Mouse (Mus musculus) adipocyte (in vitro differentiated cells): ENCODE results near the gene Kdelc2.

Experiments used
- DNase-seq: peaks from one replicate; pipeline ENCODE4 v3.0.0-alpha.2; 2016; ENCODE audit warnings: low spot score

Kdelc2 gene

DNA sequence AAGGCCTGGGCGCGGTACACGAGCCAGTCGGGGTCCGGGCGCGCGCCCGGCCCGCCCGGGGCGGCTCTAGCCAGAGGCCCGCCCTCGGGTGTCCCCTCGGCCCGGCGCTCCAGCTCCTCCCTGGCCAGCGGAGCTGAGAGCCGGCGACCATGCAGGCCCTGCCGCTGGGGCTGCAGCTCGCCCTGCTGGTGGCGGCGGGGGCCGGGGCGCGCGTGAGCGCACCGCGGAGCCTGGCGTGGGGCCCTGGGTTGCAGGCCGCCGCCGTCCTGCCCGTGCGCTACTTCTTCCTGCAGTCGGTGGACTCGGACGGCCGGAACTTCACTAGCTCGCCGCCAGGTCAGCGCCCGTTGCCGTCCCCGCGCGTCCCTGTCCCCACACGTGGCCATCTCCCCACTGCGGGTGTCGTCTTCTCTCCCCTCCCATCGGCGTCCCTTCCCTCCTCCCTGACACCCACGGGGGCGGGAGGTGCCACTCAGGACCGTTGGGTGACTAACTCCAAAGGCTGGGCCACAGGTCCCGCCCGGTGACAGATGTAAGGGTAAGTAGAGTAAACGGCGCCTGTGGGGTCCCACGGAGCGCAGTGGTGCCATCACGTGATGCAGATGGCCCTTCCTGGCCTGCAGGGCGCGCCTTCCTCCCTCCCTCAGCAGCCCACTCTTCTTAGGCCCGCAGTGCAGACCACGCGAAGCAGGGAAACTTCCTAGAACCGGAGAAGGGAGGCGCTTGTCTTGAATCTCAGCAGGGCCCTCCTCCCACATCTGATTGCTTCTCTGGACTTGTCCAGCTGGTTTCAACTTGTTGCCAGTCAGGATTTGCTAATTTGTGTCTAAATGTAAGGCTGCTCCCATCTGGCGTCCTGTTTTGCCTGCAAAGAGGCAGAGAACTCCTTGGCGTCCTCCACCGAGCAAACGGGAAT, at the start of gene Kdelc2:
TSS of gene Kdelc2 (plus strand) at position 75 of the 916 bp plus-strand sequence.
- peak; percentile 95 for DNase-seq

DNA sequence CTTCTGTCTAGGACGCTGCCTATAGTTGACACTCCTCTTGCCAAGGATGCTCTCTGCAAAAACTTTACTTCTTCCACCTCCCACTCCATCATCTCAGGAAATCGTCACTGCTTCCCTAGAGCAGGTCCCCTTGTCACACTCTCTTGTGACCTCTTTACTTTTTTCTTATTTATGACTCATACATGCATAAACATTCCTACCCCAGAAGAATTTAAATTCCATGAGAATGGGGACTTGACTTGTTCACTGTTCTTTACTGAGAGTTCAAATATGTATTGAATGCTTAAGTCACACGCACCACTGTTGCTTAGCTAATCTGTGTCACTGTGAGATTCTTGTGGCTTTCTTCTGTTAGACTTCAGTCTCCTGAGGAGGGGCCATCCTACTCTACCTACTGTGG, 48.7 kb upstream of the Kdelc2 start:
- DNase-seq = no peak

DNA sequence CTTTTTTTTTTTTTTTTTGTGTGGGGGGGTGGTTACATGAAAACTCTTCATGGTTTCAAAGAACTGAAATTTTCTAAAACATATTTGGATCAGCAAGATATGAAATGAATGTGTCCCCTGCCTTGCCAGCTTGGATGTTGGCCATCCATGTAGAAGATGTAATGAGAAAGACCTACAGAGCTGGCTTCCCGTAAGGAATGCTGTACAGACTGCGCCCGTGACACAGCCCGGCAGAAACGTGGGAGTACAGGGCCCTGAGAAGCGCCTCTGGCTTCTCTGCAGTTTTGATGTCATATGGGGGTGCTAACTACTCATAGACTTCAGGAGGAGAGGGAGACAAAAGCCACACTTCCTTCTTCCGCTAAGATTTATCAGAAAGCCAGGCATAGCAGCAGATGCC, 44.2 kb upstream of the Kdelc2 start:
- DNase-seq = no peak

DNA sequence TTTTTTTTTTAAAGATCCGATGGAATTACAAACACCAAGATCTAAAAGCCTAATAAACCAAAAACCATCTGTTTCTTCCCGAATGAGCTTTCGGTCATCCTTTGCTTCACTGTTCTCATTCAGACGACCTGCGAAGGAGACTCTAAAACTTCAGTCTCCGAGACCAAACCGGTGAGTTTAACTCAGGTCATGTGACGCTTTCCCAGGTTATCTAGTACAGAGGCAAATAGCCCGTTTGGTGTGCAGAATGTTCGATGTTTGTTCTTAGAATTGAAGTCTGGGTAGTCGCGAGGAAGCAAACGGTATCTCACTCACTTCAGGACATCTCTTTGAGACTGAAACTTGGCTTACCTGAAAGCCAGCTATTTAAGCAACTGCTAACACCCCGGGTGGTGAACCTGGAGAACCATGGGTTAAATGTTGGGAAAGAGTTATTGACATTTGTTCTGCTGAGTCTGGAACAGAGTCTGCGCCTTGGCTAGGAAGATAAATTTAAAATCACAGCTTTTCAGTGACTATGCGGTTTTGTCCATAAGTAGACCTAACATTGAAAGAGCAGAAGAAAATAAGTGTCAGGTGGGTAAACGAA, 43.4 kb upstream of the Kdelc2 start:
- DNase-seq = no peak

DNA sequence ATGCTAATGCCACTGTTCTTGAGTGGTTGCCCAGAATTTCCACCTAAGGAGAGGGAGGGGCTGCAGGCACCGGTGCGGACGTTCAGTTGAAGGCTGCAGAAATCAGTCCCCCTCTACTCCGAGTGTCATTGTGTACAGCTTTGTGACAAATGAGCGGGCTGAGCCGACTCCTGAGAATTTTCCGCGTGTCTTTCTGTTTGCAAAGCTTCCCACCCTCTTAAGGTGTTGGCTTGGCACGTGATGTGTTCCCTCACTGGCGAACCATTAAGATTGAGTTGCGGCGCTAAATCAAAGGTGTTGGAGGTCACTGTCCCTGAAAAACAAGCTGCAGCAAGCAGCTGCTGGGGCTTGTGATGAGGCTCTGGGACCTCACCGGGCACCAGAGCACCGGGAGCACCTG, 42.9 kb upstream of the Kdelc2 start:
- DNase-seq = no peak

DNA sequence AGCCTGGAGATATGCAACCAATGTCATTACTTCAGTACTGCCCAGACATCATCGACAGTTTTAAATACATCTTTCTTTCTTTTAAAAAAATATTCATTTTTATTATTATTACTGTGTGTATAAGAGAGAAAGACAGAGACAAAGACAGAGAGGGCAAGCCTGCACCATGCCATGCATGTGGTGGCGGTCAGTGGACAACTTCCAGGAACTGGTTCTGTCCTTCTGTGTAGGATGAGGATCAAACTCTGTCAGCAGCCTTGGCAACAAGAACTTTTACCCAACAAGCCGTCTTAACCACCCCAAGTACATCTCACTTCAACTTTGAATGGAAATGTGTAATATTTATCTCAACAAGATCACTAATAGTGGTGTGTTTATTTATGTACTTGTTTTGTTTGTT, 41.8 kb upstream of the Kdelc2 start:
- no peak for DNase-seq

DNA sequence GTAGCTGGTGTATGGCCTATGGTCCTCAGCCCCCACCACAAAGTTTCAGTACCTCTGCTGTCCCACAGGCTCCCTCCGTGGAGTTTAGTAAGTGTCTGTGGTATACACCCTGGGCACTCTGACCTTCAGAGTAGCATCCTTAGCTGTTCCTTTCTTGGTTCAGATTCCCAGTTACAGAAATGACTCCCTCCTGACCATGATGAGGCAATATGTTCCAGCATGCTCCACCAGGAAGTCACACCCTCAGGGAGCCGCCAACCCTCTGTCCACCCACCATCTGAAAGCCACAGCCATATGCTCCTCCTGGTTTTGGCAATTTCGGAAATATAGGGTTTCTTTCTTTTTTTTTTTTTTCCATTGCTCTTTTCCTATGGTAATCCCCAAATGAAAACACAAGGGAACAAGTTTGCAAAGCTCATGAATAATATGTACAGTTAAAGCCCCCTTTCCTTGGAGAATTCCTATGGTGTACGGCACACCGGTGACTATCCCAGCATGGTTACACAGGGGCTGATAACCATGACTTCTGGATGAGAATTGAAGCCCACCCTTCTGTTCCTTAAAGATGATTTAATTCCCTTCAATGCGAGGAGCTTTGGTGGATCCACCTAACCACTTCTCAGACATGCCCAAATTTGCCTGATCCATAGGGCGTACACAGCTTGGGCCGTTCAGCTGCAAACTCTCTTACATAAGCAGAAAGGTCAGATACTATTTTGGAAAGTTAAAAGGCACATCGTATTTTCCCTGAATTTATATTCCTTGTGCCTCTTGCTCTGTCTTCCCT, 39.0 kb upstream of the Kdelc2 start:
- no peak for DNase-seq

DNA sequence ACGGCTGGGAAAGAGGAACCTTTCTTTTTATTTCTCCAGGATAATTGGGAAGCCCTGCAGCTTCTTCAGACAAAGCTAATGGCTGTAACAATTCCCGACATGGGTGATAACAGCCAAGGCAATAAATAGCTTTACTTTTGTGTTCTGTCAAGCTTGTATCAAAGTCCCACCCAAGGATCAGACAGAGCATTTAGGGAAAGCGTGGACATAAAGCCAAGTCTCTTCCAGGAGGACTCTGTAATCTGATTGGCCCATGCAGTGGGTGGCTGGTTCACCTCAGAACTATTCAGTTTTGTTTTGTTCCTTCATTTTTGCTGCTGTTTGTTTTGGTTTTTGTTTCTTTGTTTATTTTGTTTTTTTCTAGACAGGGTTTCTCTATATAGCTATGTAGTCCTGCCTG, 38.1 kb upstream of the Kdelc2 start:
- DNase-seq = no peak

DNA sequence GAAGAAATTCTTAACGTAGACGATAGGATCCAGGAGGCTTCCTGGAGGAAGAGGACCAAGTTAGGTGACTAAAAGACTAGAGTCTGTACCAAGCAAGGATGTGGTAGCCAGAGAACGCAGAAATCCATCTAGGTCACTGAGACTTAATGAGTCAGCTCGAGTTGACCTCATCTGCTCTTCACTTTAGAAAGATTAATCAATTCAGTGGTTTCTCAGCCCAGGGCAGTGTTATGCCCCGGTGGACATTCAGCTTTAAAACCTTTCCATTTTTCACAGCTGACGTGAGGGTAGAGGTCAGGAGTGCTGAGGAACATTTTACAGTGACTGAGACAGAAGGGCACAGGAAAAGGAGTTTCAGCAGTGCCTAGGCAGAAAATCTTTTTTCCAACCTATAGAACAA, 37.4 kb upstream of the Kdelc2 start:
- DNase-seq = no peak

DNA sequence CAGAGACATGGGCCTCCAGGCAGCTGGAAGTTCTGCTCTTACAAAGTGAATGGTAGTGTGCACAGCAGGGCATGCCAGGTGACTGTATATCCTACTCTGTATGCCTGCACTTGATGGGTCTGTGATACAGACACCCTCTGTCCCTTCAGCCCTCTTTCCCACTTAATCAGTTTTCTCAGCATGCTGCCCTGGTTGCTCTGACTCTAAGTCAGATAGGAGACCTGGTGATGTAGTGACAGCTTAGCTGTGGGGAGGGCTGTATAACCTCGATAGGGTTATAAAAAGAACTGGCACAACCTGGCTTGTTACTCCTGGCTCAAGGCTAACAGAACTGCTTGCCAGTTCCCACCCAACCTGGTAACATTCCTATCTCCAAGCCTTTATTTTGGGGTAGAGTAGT, 34.6 kb upstream of the Kdelc2 start:
- DNase-seq = no peak

DNA sequence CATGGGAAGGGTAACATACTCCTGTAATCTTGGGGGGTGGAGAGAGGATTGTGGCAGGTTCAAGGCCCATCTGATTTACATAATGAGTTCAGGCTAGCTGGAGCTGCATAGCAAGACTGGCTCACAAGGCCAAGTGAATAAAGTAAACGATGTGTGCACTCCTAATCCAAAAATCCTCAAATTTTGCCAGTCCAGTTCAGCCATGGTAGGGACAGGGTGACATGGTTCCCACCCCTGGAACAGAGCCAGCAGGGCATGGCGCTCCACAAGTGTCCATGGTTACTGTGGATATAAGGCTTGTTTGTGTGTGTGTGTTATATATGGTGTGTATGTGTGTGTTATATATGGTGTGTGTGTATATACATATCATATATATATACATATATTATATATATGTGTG, 33.5 kb upstream of the Kdelc2 start:
- no peak for DNase-seq

DNA sequence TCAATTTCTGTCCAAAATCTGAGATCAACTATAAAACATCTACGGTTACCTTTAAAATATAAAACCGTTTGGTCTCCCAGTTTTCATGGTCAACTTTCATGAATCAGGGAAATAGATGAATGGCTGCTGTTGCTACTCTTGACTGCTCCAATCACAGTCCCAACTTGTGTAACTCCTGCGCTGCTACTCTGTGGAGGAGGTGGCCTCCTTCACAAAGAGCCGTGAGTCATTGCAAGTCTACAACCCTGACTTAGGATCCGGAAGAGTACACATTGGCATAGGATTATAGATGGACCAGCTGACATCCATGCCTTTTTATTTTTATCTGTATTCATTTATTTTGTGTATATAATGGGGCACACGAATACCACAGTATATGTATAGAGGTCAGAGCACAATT, 31.9 kb upstream of the Kdelc2 start:
- DNase-seq = no peak

DNA sequence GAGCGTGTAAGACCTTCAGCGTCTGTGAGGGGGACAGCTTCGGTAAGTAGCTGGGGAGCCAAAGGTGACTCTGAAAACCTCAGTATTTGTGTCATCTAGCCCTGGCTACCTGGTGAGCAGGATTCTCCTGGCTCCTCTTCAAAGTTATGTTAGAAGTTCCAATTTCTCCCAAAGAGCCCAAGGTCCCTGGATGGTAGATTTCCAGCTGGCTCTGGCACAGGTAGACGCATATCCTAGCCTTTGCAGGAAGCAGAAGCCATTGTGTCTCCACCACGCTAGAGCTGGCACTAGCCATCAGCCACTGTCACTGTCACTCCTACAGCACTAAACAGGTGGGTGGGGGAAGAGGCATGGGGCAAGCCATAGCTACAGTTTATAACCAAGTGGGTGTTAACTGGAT, 30.7 kb upstream of the Kdelc2 start:
- DNase-seq = no peak

DNA sequence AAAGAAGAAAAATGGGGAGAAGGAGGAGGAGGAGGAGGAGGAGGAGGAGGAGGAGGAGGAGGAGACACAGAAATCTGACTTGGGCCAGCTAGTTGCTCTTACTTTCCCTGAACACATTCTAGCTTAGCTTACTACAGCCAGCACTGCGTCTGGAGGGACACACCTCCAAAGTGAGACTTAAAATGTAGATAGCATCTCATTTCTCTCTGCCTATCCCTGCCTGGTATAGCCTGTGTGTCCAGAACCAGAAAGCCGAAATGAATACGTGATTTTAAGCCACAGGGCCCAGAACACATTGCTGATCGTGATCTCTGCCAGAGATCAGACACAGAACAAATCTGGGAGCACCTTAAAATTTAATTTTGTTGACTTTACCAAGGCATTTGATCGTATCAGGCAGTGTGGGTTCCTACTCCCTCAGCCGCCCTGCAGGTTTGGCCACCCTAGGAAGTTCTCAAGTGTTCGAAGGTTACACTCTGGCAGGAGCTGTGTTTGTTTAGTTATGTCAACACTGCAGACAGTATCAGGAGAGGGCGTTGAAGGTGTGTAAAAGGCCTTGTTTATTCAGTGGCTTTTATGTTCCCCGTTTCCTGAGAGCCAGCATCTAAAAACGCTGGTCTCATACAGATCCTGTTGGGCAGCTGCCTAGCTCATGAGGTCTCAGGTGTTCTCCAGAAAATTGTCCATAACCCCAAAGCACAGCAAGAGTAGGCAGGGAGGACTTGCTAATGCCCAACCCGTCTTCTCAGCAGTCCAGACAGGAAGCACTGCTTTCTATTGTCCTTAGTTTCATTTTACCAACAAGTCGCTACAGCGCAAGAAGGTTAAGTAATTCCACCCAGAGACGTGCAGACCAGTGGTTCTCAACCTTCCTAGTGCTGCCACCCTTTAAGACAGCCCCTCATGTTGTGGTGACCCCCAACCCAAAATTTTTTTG, 27.3 kb upstream of the Kdelc2 start:
- DNase-seq = no peak

DNA sequence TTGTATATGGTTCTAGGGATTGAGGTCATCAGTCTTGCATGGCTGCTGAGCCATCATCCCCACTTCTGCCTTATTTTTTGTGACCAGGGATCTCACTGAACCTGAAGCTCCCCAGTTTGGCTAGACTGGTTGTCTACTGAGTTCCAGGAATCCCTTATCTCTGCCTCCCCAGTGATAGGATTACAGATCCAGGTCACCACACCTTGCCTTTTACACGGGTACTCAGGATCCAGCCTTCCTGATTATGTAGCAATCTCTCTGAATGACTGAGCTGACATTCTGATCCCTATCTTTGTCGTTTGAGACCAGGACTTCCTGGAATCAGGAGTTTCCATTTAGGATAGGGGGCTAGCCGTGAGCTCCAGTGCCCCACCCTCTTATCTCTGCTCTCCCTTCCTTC, 12.5 kb upstream of the Kdelc2 start:
- DNase-seq = no peak

DNA sequence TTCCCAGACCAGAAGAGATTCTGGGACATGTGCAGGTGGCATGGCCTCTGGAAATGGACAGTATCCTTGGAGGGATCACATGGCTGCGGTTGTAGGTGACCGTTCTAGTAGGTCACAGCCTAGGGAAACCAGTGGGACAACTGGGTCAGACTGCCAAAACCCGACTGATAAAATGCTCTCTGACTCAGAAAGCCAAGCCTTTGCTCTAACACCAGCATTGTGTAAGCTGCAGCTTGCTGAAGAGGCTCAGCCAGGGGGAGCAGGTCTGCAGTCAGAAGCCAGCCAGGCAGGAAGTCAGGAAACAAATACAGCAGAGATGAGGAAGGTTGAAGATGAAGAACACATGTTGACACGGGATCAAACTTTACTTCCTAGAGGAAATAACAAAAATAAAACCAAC, 7.9 kb upstream of the Kdelc2 start:
- DNase-seq = peak; percentile 69

DNA sequence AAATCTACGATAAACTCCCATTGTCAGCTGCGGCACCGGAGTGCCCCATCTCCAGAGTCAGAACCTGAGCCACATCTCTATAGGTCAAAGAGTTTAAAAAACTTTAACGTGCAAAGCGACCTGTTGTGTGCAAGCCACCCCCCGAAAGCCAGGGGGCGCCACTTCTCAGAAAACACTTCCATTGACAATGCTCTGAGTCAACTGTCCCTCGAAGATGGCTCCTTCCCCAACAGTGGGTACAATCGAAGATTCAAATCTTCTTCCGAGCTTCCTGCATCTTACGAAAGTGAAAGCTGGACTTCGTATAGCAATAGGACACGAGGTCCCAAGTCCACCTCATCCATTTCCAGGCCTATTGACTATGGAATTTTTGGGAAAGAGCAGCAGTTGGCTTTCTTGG, 7.0 kb upstream of the Kdelc2 start:
- no peak for DNase-seq

DNA sequence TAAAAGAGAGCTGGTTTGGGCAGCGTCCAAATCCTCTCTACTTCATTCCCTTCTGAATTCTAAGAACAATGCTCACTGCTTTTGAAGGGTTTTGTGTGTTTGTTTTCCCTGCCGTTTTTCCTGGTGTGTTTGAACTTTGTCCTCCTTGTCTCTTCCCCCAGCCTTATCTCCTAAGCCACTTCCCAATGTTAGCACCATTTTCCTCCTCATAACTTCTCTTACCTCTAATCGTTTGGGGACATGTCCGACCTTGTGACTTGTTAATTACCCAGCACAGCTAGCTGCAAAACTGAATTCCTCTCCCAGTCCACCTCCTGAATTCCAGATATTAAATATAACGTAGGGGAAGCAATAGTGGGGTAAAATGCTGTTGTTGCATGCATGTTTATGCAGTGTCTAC, 6.2 kb upstream of the Kdelc2 start:
- no peak for DNase-seq

DNA sequence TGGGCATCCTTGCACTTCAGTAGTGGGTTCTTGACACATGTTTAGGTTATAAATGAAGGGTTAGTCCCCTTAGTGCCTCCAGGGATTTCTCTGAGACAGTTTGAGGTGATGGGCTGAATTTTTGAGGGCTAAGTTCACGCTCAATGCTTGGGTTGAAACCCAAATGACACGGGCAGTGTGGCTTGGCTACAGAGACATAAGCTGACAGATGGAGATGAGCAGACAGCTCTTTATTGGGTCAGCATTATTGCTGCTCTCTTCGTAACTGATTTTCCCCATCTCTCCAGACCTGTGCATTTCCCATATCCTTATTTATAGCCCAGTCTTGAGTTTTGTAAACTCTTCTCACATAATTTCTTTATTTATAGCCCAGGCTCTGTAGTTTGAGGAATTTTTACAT, 5.7 kb upstream of the Kdelc2 start:
- no peak for DNase-seq

DNA sequence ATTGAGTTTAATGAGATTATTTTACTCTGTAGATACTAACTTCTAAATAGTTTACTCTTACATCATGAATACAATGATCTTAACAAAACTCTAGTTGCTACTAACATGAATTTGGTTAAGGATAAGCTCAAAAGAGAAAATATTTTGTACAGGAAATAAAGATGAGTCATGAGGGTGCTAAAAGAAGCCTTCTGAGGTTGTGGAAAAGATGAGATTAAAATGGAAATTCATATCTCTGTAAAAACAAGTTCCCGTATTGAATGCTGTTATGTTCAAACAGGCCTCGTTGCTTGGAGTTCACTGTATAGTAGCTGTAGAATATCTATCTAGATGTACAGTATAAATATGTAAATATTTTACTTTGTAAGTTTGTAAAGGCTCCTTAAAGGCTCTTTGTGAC, 3.2 kb upstream of the Kdelc2 start:
- DNase-seq = no peak

DNA sequence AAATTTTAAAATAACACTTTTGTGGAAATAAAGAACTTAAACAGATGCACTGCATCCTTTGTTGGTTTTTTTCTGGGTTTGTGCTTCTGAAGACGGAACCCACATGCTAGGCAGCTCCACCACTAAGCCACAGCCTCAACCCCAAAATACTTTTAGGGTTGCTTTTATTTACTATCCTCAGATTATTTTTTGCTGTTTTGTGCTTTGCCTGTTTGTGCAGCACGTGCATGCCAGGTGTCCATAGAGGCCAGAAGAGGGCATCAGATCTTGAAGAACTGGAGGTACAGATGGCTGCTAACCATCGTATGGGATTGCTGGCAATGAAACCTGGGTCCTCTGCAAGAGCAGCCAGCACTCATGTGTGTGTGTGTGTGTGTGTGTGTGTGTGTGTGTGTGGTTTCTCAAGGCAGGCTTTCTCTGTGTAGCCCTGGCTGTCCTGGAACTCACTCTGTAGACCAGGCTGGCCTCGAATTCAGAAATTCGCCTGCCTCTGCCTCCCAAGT, 2.7 kb upstream of the Kdelc2 start:
- no peak for DNase-seq

DNA sequence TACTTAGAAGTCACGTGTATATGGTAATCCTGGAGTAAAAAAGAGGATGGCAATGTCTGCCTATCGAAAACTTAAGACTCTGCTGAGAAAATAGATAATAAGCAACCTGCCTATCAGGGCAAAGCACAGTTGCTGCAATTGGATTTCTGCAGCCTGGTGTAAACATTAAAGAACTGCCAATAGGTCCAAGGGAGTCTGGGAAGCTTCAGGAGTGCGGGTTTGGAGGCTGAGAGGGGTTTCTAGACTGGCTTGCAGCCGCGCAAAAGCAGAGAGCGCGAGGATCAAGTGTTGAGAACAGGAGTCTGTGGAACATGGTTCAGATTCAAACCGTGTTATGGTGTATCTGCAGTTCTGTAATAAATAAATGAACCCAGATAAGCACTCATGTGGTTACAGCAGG, 1.0 kb downstream of the Kdelc2 start:
- DNase-seq = no peak
